Mouse (Mus musculus): ENCODE results near the gene Fam177a.
"Not testable (repeated sequence)": the region's sequence is repeated elsewhere in the genome, so short reads cannot be mapped to it uniquely, and the experiment has no call there.

DNA sequence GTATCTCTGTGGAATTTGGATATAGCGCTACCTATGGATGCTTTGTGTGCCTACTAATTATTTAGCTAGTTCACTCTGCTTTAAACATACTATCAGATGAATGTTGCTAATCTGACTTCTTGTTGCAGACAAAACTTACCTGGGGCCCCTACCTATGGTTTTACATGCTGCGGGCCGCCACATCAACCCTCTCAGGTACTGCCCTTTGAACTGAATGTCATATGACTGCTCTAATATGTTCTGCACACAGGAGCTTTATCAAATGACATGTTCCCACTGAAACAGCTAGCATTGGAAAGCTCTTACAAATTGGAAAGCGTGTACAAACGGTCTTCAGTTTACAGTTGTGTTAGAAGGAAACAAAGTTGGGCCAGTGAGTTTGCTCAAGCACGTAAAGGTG is 11.3 kb downstream of the Fam177a start:
- not testable (repeated sequence) for TF ChIP-seq GATA1, TAL1 (IDR thresholded peaks at IDR 0.05; ENCODE audit: low read length)
